Mouse (Mus musculus) intestine, embryonic 14.5 days (tissue): Measurements from ENCODE around the gene Gm10964. TPM values are rescaled to one million over a fixed set of nuclear protein-coding genes. Genes with fewer than 3 reads are reported as not detected.

Source experiments
- ATAC-seq: fragments of 200-750 bp; cut with Nextera tagmentation; replicated peaks from 2 replicates; pipeline ENCODE4 v1.8.0; 2017; ENCODE audit warnings: low read depth, moderate number of reproducible peaks, moderate TSS enrichment, moderate library complexity; ENCODE audit not compliant: low FRiP score, low TSS enrichment
- DNase-seq: peaks from one replicate; pipeline ENCODE4 v3.0.0-alpha.2; 2018; ENCODE audit warnings: low spot score
- H3K27ac ChIP-seq: fragments of 300-500 bp; sonication (generic); 2 replicates; pipeline ENCODE4 v1.5.1; 2014; ENCODE audit warnings: low read depth, mild to moderate bottlenecking, control low read depth
- H3K27me3 ChIP-seq: fragments of 300-500 bp; sonication (generic); replicated peaks from 2 replicates; pipeline ENCODE4 v1.6.1; 2014; ENCODE audit warnings: low read length, control low read depth; ENCODE audit not compliant: control insufficient read depth, insufficient read depth
- H3K36me3 ChIP-seq: fragments of 300-500 bp; sonication (generic); 2 replicates; pipeline ENCODE4 v1.6.1; 2014; ENCODE audit warnings: low read length, control low read depth; ENCODE audit not compliant: control insufficient read depth, insufficient read depth
- H3K4me1 ChIP-seq: fragments of 300-500 bp; sonication (generic); replicated peaks from 2 replicates; pipeline ENCODE4 v1.6.1; 2014; ENCODE audit warnings: low read length, control low read depth, mixed read lengths; ENCODE audit not compliant: control insufficient read depth, insufficient read depth
- H3K4me2 ChIP-seq: fragments of 300-500 bp; sonication (generic); 2 replicates; pipeline ENCODE4 v1.6.1; 2014; ENCODE audit warnings: low read length
- H3K4me3 ChIP-seq: fragments of 300-500 bp; sonication (generic); 2 replicates; pipeline ENCODE4 v1.5.1; 2014; ENCODE audit warnings: low read depth, low read length, control low read depth, mixed read lengths
- H3K9ac ChIP-seq: fragments of 300-500 bp; sonication (generic); 2 replicates; pipeline ENCODE4 v1.6.1; 2014; ENCODE audit warnings: mild to moderate bottlenecking, low read length
- H3K9me3 ChIP-seq: fragments of 300-500 bp; sonication (generic); 2 replicates; pipeline ENCODE4 v1.6.1; 2016; ENCODE audit warnings: low read length, control low read depth; ENCODE audit not compliant: control insufficient read depth
- WGBS: fragments of 180-500 bp; shearing (Covaris S2); extraction: QIAGEN DNeasy Blood & Tissue Kit; methylation state at CpG from one replicate; pipeline ENCODE4 v1.1.7; 2014; 5-methylcytosine and 5-hydroxymethylcytosine counted together
- polyA plus RNA-seq: library from polyadenylated mRNA; unstranded; fragments of >200 nt; fragmentation: Nextera tagmentation; extraction: Ambion mirVana; gene quantifications from 2 replicates; pipeline ENCODE4 v1.2.1, GENCODE M21; 2014

Gene Gm10964
- polyA plus RNA-seq, 1 experiment from 2014 or later = not detected

DNA sequence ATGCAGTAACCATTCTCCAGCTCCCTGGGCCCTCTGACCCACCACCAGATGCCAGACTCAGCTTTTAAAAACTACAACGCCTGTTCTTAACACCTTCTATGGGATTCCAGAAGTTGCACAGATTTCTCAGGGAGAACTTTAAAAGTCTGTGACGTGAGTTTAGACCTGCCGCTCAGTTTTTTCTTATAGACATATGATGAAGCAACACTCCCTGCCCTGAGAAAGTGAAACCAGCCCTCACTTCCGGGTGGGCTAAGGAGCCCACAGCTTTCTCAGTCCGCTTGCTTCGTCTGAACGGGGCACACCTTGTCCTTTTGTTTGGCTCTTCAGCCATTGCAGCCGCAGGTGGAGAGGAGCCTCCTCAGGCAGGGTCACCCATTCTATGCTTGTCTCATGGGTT lies 24.2 kb upstream of the Gm10964 start:
- no peaks in the 10 kb centered on the region for H3K27me3 ChIP-seq
- H3K4me2 ChIP-seq = no peak overlapping the region
- H3K9ac ChIP-seq = no peak overlapping the region
- ATAC-seq (no peak), DNase-seq (no peak)
- peaks cover 20% of the 10 kb centered on the region for H3K4me1 ChIP-seq
- 79% methylated on average over 8 of the region's 8 CpGs for WGBS
- H3K27ac ChIP-seq = no peak overlapping the region
- no peaks in the 10 kb centered on the region for H3K36me3 ChIP-seq
- H3K4me3 ChIP-seq = no peak overlapping the region
- no peaks in the 10 kb centered on the region for H3K9me3 ChIP-seq

DNA sequence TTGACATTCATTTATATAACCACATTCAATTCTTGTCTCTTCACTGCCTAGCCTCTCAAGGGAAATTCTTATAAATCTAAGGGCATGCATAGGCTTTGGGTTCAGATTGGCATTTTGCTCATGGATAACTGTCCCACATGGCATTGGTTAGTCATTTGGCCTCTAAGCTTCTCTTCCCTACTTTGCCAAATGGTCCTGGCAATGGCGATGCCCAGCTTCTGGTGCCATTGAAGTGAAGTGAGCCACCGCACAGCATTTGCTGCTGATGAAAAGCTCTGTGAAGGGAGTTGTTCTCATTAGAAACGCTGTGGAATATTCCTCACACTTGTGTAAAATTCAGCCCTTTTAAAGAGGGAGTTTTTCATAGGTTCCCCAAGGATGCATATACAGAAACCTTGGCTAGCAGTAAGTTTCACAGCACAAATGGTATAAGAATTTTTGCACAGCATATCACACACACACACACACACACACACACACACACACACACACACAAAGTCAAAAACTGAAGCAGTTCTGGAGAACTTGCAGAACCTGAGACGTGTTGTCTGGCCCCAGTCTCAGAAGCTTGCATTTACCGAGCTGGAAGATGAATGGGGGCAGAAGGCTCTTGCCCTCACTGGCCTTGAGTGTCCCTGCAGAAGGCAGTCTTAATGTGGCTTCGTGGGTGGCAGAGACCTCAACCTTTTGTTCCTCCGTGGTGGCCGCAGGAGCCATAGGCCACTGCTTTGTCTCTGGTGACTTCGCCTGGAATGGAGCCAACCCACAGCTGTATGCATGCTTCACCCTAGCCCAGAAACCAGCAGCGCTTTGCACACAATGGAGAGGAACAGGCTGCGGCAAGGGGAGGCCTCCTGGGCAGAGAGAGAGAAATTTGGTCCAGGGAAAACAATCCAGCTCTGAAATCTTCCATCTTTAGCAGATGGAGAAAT lies 23.1 kb upstream of the Gm10964 start:
- Histone ChIP-seq H3K27ac (peak overlapping the region; percentile 59; the same call in 1 of the 2 replicates), H3K27me3 (no peaks in the 10 kb centered on the region), H3K36me3 (no peaks in the 10 kb centered on the region), H3K9me3 (no peaks in the 10 kb centered on the region), H3K9ac (no peak overlapping the region), H3K4me3 (no peak overlapping the region), H3K4me2 (no peak overlapping the region), H3K4me1 (peaks cover 20% of the 10 kb centered on the region)
- peak; percentile 66 for DNase-seq
- WGBS = 39% methylated on average over 11 of the region's 11 CpGs
- ATAC-seq = no peak; the same call in 1 of the 2 replicates

DNA sequence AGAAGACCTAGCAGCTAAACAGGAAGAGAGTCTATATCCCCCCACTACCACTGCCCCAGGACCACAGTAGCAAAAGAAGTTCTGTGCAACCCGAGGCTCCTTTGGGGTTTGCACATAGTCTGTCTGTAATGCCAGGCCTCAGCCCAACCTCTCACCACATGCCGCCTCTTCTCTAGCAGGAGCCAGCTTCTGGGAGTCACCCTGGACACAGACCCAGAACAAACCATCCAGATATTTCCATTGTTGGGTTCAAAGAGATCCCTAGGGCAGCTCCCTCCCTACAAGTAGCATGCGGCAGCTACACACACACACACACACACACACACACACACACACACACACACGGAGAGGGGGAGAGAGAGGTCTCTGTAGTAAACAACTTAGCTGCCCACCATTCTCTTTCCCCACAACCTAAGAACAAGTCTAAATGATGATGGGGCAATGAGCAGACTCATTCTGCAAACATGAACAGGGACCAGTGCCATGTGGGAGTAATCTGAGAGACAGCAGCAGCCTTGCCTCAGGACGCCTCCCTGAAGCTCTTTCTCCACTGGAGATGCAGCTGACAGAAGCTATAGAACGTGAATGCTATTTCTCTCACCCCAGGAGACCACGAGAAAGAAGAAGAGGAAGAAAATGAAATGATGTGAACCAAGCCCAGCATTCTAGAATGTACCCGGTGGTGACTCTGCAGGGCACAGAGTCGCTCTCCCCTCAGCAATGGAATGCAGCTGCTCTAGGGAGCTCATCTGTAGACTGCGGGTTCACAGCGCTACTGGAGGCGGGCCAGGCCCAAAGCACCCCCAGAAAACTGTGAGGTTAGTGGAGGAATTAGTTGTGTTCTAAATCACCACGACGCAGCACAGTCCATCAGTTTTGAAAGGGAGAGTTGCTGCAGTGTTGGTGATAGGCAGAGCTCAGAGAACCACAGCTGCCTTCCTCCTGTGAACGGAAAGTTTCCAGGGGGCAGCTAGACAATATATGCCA lies 22.1 kb upstream of the Gm10964 start:
- 44% methylated on average over 15 of the region's 15 CpGs for WGBS
- ATAC-seq (no peak), DNase-seq (no peak)
- Histone ChIP-seq H3K27me3 (no peaks in the 10 kb centered on the region), H3K4me2 (no peak overlapping the region), H3K27ac (peak overlapping the region; percentile 59), H3K9me3 (no peaks in the 10 kb centered on the region), H3K4me1 (peaks cover 20% of the 10 kb centered on the region), H3K9ac (no peak overlapping the region), H3K4me3 (no peak overlapping the region), H3K36me3 (no peaks in the 10 kb centered on the region)

DNA sequence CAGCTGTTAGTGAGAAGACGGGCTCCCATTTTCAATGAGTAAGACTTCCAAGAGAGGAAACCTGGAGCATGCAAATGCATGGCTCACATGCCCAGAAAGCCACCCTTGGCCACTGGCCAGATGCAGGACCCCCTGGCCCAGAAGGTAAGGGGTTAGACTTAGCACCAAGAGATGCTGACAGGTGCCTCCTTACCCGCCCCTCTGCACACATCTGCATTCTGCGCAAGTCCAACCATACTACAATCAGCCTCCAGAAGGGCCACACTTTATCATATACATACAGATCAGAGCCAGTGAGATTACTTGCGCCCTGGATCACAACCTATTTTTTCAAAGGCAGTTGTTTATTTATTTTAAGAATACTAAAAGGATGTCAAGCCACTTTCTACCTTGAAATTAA lies 20.4 kb upstream of the Gm10964 start:
- H3K4me1 ChIP-seq = peaks cover 20% of the 10 kb centered on the region
- no peak overlapping the region for H3K4me3 ChIP-seq
- DNase-seq (no peak), ATAC-seq (no peak)
- no peak overlapping the region for H3K9ac ChIP-seq
- H3K9me3 ChIP-seq = no peaks in the 10 kb centered on the region
- H3K36me3 ChIP-seq = no peaks in the 10 kb centered on the region
- H3K4me2 ChIP-seq = no peak overlapping the region
- H3K27me3 ChIP-seq = no peaks in the 10 kb centered on the region
- WGBS = 75% methylated on average over 4 of the region's 4 CpGs
- H3K27ac ChIP-seq = no peak overlapping the region

DNA sequence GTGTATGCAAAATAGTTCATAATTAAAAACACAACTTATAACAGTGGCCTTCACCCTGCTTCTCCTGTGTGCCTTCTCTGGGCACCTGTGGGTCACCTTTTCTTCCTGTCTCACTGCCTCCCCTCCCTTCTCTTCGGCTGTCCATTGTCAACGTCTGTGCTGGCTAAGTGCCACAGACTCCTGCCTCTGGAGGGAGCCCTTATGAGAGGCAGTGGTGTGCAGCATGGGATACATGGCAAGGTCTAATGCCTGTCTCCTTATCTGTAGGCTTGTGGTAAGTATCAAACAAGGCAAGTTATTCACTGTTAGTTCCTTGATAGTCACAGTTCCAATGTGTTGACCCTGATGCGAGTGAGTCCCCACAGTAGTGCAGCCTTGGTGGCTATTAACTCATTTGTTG lies 15.0 kb upstream of the Gm10964 start:
- H3K9me3 ChIP-seq = no peaks in the 10 kb centered on the region
- H3K36me3 ChIP-seq = no peaks in the 10 kb centered on the region
- ATAC-seq (no peak), DNase-seq (no peak)
- H3K4me3 ChIP-seq = no peak overlapping the region
- WGBS = 58% methylated on average over 3 of the region's 3 CpGs
- no peak overlapping the region for H3K27ac ChIP-seq
- H3K4me2 ChIP-seq = no peak overlapping the region
- H3K27me3 ChIP-seq = no peaks in the 10 kb centered on the region
- peaks cover 5% of the 10 kb centered on the region for H3K4me1 ChIP-seq
- H3K9ac ChIP-seq = no peak overlapping the region

DNA sequence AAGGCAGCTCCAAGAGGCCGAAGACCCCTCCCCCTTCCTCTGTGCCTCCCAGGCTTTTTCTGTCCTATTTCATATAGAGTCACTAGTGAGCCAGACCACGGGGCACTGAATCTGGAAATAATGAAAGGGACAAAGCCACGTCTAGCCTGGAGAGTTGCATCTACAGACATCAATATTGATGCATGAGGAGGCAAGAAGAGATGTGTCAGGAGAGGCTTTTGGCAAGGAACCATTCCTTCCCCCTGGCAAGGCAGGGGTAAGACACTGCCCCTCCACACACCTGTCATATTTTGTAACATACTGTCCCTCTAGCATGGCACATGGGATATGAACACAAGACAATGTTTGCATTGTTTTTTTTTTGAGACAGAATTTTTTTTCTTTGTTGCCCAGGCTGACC lies 12.5 kb upstream of the Gm10964 start:
- H3K9me3 ChIP-seq = no peaks in the 10 kb centered on the region
- H3K27me3 ChIP-seq = no peaks in the 10 kb centered on the region
- no peak overlapping the region for H3K4me2 ChIP-seq
- ATAC-seq = no peak
- 70% methylated on average over 3 of the region's 3 CpGs for WGBS
- no peak overlapping the region for H3K27ac ChIP-seq
- no peaks in the 10 kb centered on the region for H3K36me3 ChIP-seq
- DNase-seq = no peak
- H3K4me3 ChIP-seq = no peak overlapping the region
- no peaks in the 10 kb centered on the region for H3K4me1 ChIP-seq
- H3K9ac ChIP-seq = no peak overlapping the region

DNA sequence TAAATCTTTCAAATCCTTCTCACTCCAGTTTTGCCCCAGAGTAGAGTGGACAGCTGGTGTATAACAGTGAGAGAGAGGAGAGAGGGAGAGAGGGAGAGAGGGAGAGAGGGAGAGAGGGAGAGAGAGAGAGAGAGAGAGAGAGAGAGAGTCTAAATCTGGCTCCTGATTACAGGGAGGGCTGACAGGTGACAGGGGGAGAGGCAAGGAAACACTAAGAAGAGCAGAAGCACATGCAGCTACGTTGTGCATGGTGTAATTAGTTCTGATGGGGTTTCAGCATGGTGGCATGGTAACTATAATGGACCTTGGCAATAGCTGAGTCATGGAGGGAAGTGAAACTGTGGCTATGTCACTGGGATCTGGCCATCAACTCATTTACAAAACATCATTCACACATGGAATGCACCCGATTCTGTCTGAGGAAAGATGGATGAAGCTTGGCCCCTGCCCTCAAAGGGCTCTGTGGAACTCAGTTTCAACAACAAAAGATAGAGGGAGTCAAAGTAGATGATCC lies 11.3 kb upstream of the Gm10964 start:
- no peaks in the 10 kb centered on the region for H3K9me3 ChIP-seq
- no peaks in the 10 kb centered on the region for H3K27me3 ChIP-seq
- H3K36me3 ChIP-seq = no peaks in the 10 kb centered on the region
- no peak for DNase-seq
- H3K27ac ChIP-seq = no peak overlapping the region
- H3K4me1 ChIP-seq = no peaks in the 10 kb centered on the region
- 40% methylated on average over 2 of the region's 2 CpGs for WGBS
- H3K9ac ChIP-seq = no peak overlapping the region
- H3K4me2 ChIP-seq = no peak overlapping the region
- ATAC-seq = no peak
- H3K4me3 ChIP-seq = no peak overlapping the region

DNA sequence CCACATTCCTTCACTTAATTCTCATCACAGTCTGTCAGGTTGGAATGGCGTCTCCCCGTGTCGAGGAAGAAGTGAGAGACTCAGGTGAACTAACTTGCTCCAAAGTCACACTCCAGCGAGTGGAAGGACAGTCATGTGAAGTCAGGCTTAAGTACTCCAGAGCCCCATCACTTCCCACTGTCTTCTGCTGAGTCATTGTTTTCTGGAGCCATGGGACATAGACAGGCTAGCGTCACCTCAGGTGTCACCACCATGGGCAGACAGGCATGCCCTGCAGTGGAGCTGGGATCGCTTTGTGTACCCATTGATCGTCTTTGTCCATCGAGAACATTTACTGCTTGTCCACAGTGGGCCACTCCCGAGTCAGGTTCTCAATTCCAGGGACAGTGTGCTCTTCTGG lies 9.3 kb upstream of the Gm10964 start:
- Histone ChIP-seq H3K27me3 (no peaks in the 10 kb centered on the region), H3K4me2 (no peak overlapping the region), H3K4me1 (peaks cover 14% of the 10 kb centered on the region), H3K27ac (no peak overlapping the region), H3K36me3 (no peaks in the 10 kb centered on the region), H3K4me3 (no peak overlapping the region), H3K9me3 (no peaks in the 10 kb centered on the region), H3K9ac (no peak overlapping the region)
- no peak for ATAC-seq
- no peak for DNase-seq
- 90% methylated on average over 9 of the region's 9 CpGs for WGBS
